Mouse (Mus musculus) cerebellum, adult 2 months (tissue): ENCODE data around the gene Eps8l2.

ENCODE experiments used
- CTCF ChIP-seq: fragments of 200-500 bp; IDR thresholded peaks from 2 replicates; pipeline ENCODE4 v1.5.1; 2011; ENCODE audit warnings: low read depth, mild to moderate bottlenecking, control low read depth, low read length, moderate library complexity, borderline replicate concordance; ENCODE audit not compliant: insufficient read depth
- POLR2A ChIP-seq: fragments of 200-500 bp; IDR thresholded peaks from 2 replicates; pipeline ENCODE4 v1.6.1; 2011; ENCODE audit warnings: low read length, control low read depth, borderline replicate concordance; ENCODE audit not compliant: insufficient read depth

DNA sequence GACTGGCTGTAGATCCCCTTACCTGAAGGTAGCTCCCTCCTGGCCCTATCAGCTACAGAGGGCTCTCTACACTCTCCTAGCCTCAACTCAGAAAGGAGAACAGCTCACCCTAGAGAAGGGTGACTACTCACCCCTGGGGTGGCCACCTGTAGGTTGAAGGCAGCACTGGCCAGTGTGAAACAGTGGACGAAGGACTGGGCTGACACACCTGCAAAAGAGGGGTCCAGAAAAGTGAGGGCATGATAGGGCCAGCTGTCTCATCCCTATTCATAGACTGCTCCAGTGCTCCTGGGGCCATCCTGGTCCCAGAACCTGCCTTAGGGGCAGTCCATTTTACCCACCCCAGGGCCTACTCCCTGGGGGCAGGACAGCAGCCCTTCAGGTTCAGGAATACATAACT is 73.0 kb downstream of the Eps8l2 start:
- TF ChIP-seq POLR2A (no peak), CTCF (no peak)
